Mouse (Mus musculus): ENCODE results near the gene Mrpl23.

Mrpl23 gene

GRCm38 (mm10) chr7:142574826-142575351 lies 42.4 kb downstream of the Mrpl23 start:
- DNase-seq (ENCODE audit: low spot score): no peak

DNA sequence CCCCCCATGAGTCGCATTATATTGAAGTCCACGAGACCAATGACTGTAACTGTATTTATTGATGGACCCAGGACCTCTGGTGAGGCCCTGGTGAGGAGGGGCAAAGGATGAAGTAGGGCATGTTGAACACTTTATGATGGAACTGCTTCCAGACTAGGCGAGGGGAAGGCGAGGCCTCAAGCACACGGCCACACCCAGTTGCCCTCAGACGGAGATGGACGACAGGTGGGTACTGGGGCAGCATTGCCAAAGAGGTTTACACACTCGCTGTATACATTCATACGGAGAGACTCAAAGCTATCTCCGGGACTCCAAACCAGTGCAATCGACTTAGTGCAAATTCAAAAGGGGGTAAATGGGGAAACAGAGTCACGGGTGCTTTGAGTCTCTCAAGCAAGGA lies 43.0 kb downstream of the Mrpl23 start:
- no peak for DNase-seq (ENCODE audit: low spot score)

- no peak for DNase-seq (ENCODE audit: low spot score)
These were observed 43.5 kb downstream of the Mrpl23 start for GRCm38 (mm10) chr7:142575971-142576370.

DNA sequence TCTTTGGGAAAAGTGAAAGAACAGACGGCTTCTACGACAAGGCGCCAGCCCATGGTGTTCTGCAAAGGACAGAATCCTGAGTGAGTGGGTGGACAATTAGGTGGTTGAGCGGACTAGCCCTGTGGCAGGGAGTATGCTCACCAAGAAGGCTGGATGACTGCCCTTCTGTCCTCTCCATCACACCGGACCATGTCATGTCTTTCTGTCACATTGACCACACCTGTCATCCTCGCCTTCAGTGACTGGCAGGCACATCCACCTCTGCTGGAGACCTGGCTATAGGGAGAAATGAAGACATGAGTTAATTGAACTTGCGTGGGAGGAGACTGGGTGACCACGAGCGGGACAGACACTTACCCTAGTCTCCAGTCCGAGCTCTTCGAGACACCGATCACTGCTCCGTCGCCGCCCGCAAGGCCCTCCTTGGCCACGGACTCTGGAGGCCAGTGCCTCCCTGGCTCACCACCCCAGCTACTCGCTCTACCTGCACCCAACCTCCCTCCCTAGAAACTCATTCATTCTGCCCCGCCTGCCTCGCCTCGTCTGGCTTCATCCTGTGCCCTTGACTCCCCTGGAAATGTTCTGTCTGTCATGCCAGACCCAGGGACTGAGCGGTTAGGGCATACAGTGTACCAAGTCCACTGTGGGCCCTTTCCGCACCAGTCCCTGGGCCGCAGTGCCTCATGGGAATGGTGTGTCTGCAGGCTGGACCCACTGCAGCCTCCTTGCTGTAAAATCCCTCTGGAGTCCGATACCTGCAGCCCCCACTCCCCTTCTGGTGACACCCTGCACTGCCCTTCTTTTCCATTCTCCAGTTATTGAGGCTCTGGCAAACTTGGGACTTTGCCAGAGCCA lies 44.2 kb downstream of the Mrpl23 start:
- no peak for DNase-seq (ENCODE audit: low spot score)

- peak; percentile 51 for DNase-seq (ENCODE audit: low spot score)
These were observed 45.4 kb downstream of the Mrpl23 start for GRCm38 (mm10) chr7:142577806-142578423.

DNA sequence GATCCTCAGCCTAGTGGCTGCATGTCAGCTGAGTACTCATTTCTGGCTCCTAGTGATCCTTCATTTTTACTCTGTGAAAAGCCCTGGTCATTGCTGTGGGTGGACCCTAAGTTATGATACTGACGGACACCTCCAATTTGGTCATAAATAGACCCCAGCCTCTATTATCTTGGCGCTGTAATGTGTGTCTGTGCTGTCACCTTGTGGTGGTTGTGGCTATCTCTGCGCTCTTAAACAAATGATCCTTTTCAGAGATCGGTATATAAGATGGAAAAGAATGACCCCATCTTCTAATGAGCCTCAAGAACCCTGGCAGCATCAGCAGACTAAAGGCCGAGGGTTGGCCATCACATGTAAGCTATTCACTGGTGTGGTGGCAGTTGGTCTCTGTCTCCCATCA lies 46.6 kb downstream of the Mrpl23 start:
- DNase-seq (ENCODE audit: low spot score): no peak

DNA sequence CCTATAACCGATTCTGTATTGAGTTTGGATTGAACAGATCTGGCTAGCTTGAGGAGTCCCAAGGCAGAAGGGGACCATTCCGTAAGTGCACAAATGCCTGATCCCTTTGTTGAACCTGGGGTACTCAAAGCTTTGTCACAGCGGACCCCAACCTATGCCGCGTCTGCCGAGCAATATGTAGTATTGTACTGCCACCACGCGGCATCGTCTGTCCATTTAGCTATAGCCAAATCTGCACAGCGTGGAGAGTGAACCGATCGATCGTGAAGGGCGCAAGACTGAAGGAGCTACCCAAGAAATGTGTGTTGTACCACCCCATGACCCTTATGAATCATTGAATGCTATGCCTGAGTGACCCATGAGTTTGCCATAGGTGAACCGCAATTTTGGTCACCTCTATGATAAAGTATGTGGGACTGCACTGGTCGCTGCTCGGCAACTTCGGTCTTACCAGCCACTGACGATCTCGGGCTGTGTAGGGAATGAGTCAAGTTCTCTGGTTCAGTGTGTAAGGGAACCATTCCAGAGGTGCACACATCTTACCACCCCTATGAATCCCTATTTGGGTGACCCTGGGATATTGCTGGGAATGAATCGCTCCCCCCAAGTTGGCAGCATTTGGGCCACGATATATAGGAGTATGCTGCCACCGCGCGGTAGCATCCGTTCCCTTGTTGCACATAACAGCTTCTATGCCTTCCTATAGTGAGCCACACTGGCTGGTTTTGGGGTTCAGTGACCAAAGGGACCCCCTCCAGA lies 47.8 kb downstream of the Mrpl23 start:
- DNase-seq (ENCODE audit: low spot score): peak; percentile 76

DNA sequence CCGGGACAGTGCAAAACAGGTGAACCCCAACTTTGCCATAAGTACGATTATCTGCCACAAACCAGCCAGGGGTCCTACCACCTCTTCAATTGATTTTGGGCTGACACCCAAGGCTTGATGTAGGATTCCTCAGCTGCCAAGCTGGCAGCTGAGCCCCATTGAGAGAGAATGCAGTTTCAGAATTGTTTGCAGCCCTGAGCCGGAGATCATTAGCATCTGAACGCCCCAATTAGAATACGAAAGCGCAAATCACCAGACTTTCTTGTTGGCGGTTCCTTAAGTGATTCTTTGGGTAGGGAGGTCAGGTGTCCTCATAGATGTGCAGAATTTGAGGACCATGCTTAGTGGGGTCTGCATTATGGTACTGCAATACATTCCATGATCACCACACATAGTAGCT lies 48.7 kb downstream of the Mrpl23 start:
- DNase-seq (ENCODE audit: low spot score): no peak

DNA sequence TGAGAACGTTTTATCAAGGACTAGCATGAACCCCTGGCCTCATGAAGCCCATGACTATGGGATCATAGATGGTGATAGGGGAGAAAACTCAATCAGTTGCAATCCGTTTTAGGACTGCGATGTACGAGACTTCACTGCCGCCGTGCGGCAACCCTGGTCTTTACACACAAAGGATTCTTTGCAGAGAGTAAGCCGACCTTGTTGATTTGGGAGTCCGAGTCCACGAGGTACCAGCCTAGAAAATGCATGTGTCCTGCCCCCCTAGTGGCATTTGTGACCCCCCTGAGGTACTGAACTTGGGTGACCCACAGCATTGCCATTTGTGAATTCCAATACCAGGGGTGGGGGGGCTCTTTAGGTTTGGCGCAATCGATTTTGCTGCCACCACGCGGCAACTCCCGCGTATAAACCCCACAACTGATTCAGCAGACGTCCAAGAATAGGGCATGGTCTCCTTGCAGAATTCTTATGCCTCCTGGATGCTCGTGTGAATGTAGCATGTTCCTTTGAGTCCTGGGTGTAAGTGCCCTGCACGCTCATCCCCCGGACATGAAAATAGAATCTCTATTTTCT lies 49.3 kb downstream of the Mrpl23 start:
- peak; percentile 75 for DNase-seq (ENCODE audit: low spot score)

DNA sequence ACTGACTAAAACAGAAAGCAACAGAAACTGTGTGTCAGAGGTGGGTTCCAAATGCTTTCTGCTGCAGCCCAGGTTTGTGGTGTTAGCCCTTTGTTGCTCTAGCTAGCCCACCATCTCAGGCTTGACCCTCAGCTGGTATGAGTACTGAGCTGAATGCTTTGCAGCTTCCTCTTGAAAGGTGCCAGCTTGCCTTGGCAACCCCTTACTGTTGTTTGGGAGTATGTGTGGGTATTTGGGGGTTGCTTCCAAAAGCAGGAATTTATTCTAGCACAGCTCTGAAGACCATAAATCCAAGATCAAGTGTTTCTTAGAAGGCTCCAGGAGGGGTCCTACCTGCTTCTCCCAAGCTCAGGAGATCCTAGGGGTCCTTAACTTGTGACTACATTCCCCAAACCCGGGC lies 52.4 kb downstream of the Mrpl23 start:
- no peak for DNase-seq (ENCODE audit: low spot score)

DNA sequence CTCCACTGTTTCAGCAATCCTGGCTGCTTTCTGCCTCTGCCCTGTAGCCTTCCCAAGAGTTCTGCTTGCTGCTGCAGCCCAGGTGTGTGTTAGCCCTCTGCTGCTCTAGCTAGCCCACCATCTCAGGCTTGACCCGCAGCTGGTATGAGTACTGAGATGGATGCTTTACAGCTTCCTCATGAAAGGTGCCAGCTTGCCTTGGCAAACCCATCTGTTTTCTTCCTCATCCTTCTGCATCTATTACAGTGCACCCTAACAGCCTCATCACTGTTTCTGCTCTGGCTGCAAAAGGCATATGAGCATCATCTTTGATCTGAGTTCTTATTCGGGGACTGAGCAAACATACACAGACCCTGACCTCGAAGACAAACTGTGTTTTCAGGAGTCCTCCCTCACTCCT lies 53.4 kb downstream of the Mrpl23 start:
- DNase-seq (ENCODE audit: low spot score): no peak

DNA sequence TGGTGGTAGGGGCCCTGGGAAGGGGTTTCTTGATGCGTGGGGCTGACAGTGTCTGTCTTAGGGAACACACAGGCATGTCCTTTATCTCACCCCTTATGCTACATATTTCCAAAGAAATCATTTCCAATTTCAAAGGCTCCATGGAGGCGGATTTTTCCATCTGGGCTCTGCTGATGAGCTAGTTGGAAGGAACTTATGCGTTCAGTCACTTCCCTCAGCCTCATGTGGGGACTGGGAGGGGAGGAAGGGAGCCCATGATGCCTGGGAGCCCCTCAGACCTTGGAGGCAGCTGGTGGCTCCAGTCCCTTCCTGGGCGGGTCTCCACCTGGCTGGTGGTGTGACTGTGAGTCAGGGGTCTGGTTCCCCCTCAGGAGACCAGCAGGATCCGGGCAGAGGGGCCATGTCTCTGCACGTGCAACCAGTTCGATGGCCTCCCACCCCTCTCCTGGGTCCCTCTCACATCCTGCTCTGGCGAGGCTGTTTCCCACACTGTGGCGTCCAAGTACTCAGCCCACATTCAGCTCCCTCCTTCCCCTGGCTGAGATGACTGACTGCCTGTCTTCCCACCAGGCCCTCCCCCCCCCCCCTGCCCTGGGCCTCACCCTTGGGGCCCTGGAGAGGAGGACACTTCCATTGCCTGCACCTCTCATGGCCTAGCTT lies 55.9 kb downstream of the Mrpl23 start:
- no peak for DNase-seq (ENCODE audit: low spot score)
